Mouse (Mus musculus): ENCODE data around the gene Nek6. TPM values are rescaled to one million over a fixed set of nuclear protein-coding genes. Genes with fewer than 3 reads are reported as not detected.

Nek6 gene
- polyA plus RNA-seq (2016; fragmentation: Nextera tagmentation; extraction: Ambion mirVana): 74.7 and 90.1 TPM in 2 replicates

DNA sequence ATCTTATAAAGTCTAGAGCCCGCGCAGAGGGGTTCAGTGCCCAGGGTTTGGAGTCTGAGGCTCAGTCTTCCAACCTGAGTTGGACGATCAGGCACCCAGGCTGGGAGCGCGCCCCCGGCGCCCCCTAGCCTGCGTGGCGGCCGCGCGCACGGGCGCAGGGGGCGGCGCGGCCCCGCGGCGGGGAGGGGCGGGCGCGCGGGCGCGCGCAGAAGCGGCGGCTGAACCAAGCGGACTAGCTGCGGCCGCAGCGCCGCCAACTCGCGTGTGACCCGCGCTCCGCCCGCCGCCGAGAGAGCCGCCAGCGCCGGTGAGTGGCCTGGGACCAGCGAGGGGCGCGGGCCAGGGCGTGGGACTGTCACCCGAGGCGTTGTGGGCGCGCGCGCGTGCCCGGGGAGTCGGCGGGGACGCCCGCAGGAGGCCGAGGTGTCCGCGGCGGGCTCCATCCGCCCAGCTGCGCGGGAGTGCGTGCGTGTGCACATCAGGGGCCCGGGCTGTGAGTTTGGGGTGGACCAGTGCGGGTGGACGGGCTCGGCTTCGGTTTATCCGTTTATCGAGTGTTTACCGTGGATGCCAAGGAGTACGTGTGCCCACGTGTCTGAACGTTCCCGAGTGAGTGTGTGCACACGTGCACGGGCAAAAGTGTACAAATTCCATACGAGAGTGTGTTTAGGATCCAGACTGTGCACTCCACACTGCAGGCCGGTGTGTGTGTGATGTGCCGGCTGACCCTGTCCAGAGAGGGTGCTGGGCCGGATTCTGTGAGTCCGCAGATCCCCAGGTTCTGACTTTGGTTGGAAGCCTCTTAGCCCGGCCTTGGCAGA lies at the start of gene Nek6:
Nek6 (plus strand) TSS at position 157 of the 821 bp plus-strand sequence.
- Histone ChIP-seq H3K36me3 (0 out of 2 replicates have a peak, but pooled peaks cover 4% of the 10 kb centered on the region), H3K9me3 (no peaks in the 10 kb centered on the region), H3K27ac (peak within 1 kb of the TSS; percentile 98), H3K4me3 (peak within 1 kb of the TSS; percentile 96), H3K4me1 (peaks cover 44% of the 10 kb centered on the region), H3K27me3 (ENCODE audit: insufficient read depth, poor library complexity, severe bottlenecking) (peaks cover 7% of the 10 kb centered on the region; the same call in 1 of the 2 replicates)
- WGBS: under 1% methylated on average over 90 of the region's 90 CpGs
- DNase-seq (ENCODE audit: low spot score): peak; percentile 89

DNA sequence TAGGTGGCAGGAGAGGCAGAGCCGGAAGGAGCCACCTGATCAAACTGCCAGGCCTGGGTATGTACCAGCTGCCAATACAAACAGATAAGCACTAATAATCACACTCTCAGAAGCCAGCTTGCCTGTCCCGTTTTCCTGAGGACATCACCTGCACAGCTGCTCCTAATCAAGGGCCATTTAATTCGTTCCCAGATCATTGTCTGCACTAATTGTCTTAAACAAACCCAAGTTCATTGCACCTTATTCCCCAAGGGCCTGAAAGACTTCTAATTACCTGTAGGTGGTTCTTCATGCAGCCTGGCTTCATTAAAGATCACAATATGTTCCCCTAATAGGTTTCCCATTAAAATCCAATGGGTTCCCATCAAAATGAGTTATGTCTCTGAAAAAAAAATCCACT lies 49.1 kb upstream of the Nek6 start:
- 67% methylated on average over 3 of the region's 3 CpGs for WGBS
- no peak for DNase-seq (ENCODE audit: low spot score)
- H3K4me1 ChIP-seq: peaks cover 7% of the 10 kb centered on the region; the same call in 1 of the 2 replicates
- H3K36me3 ChIP-seq: no peaks in the 10 kb centered on the region
- H3K27ac ChIP-seq: no peak overlapping the region
- H3K4me3 ChIP-seq: no peak overlapping the region
- H3K27me3 ChIP-seq (ENCODE audit: insufficient read depth, poor library complexity, severe bottlenecking): 0 out of 2 replicates have a peak, but pooled peaks cover 5% of the 10 kb centered on the region
- H3K9me3 ChIP-seq: no peaks in the 10 kb centered on the region

DNA sequence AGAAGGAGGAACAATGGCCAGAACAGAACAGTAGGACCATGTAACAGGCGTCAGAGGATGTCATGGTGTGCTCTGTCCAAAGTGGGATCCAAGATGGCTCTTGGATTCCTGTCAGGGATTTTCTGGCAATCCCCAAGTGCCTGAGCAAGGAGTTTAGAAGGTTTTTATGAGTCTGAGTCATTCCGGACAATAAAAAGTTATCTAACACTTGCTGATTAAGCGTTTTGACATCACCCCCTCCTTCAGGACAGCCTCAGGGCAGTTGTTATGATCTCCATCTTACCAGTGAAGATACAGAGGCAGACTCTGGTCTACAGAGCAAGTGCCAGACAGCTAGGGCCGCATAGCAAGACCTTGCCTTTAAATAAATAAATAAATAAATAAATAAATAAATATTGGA lies 42.6 kb upstream of the Nek6 start:
- H3K9me3 ChIP-seq: no peaks in the 10 kb centered on the region

DNA sequence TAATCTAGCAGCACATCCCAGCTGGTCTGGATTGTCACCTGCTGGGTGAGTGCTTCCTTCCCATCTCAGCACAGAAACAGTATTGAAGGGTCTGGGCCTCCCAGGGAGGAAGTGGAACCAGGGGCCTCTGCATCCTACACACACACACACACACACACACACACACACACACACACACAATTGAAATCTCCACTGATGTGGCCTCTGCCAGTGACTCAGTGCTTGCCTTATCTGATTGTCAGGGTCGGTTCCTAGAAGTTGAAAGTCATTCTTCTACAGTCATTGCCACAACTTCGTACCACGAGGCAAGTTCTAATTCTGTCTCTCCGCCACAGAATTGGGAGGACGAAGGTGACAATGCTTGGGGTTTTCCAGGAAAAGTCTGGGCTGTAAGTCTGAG lies 39.7 kb upstream of the Nek6 start:
- H3K27ac ChIP-seq: no peak overlapping the region
- no peaks in the 10 kb centered on the region for H3K4me1 ChIP-seq
- no peak for DNase-seq (ENCODE audit: low spot score)
- H3K9me3 ChIP-seq: no peaks in the 10 kb centered on the region
- H3K27me3 ChIP-seq (ENCODE audit: insufficient read depth, poor library complexity, severe bottlenecking): 0 out of 2 replicates have a peak, but pooled peaks cover 7% of the 10 kb centered on the region
- no peak overlapping the region for H3K4me3 ChIP-seq
- no peaks in the 10 kb centered on the region for H3K36me3 ChIP-seq
- 57% methylated on average over 5 of the region's 5 CpGs for WGBS

More for the DNA sequence above, 42.6 kb upstream of the Nek6 start:
- 0 out of 2 replicates have a peak, but pooled peaks cover 7% of the 10 kb centered on the region for H3K27me3 ChIP-seq (ENCODE audit: insufficient read depth, poor library complexity, severe bottlenecking)
- 81% methylated on average over 4 of the region's 4 CpGs for WGBS
- DNase-seq (ENCODE audit: low spot score): no peak
- no peaks in the 10 kb centered on the region for H3K36me3 ChIP-seq
- H3K27ac ChIP-seq: no peak overlapping the region
- no peaks in the 10 kb centered on the region for H3K4me1 ChIP-seq
- H3K4me3 ChIP-seq: no peak overlapping the region

DNA sequence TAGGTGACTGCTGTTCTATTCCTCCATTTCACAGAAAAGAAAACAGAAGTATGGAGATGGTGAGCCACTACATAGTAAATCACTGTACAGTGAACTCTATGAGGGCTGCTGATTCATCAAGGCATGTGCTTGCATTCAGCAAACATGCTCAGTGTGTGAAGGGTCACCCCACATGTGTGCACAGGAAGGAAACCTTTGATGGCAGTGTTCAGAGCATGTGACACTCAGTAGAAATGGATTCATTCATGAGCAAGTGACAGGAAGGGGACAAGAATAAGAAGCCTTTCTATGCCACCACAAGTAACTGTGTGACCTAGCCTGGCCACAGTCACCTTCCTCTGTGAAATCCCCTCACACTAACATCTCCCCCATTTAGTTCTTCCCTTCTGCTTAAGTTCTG lies 38.6 kb upstream of the Nek6 start:
- no peaks in the 10 kb centered on the region for H3K27me3 ChIP-seq (ENCODE audit: insufficient read depth, poor library complexity, severe bottlenecking)
- no peak for DNase-seq (ENCODE audit: low spot score)
- no peaks in the 10 kb centered on the region for H3K36me3 ChIP-seq
- H3K9me3 ChIP-seq: no peaks in the 10 kb centered on the region
- H3K4me3 ChIP-seq: no peak overlapping the region
- no peak overlapping the region for H3K27ac ChIP-seq
- no peaks in the 10 kb centered on the region for H3K4me1 ChIP-seq

DNA sequence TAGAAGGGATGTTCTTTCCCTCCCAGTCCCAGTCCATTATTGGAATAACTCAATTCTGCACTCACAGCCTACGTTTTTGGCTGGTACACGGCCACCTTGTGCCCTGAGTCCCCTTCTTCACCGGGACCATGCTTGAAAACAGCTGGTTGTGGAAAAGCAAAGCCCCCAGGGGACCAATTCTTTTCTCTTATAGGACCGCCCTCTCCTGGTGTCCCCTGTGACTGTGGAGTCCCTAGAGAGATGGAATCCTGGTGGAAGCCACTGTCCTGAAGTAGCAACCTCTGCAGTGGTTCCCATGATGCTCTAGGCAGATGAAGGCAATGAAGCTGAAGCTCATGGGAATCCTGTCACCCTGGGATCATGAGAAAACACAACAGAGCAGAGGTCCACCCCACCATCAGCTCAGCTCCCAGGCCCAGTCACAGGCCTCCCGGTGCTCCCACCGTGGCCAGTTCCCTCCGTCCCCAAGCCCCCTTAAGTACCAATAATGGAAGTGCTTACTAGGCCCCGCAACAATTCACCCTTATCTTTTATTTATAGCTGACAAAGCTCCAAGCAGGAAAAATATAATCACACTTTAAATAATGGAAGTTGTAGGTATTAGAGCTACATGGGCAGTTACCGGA lies 34.5 kb upstream of the Nek6 start:
- Histone ChIP-seq H3K4me3 (no peak overlapping the region), H3K4me1 (no peaks in the 10 kb centered on the region), H3K27me3 (ENCODE audit: insufficient read depth, poor library complexity, severe bottlenecking) (no peaks in the 10 kb centered on the region), H3K27ac (no peak overlapping the region), H3K9me3 (no peaks in the 10 kb centered on the region), H3K36me3 (no peaks in the 10 kb centered on the region)
- DNase-seq (ENCODE audit: low spot score): no peak
- 84% methylated on average over 9 of the region's 9 CpGs for WGBS

DNA sequence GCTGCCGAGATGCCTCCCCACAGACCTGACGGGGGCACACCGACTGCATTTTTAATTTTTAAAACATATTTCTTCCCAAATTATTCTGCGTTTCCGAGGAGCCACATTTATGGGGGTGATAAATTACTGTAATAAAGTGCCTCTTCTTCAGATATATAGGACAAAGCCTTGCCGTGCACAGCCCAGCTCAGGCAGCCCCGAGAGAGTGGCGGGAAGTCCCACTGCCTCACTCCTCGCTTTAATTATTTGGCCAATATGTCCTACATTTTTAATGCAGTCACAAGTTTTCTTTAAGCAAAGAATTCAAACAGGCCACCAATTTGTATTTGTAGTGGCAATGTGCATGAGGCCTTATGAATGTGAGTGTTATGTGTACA lies 34.0 kb upstream of the Nek6 start:
- H3K27ac ChIP-seq: no peak overlapping the region
- no peak for DNase-seq (ENCODE audit: low spot score)
- H3K27me3 ChIP-seq (ENCODE audit: insufficient read depth, poor library complexity, severe bottlenecking): no peaks in the 10 kb centered on the region
- H3K36me3 ChIP-seq: no peaks in the 10 kb centered on the region
- no peaks in the 10 kb centered on the region for H3K4me1 ChIP-seq
- H3K9me3 ChIP-seq: no peaks in the 10 kb centered on the region
- no peak overlapping the region for H3K4me3 ChIP-seq
- WGBS: 85% methylated on average over 9 of the region's 9 CpGs

DNA sequence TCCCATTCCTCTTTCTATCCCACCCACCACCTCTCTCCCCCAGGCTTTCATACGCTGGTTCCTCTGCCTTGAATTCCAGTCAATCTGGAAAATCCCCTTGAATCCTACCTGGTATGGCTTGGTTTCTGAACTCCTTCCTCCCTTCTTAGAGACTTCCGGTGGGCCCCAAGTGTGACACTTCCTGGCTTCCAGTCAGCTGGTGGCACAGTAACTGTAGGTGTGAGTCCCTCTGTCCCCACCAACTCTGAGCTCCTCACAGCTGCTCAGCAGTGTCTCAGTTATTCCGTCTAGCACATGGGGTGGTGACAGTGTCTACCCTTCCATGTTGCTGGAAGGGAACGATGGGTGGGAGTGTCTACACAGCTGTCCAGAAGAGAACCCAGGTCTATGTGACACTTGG lies 32.8 kb upstream of the Nek6 start:
- Histone ChIP-seq H3K9me3 (no peaks in the 10 kb centered on the region), H3K27me3 (ENCODE audit: insufficient read depth, poor library complexity, severe bottlenecking) (0 out of 2 replicates have a peak, but pooled peaks cover 4% of the 10 kb centered on the region), H3K4me1 (peaks cover 2% of the 10 kb centered on the region; the same call in 1 of the 2 replicates), H3K36me3 (no peaks in the 10 kb centered on the region), H3K27ac (0 out of 2 replicates have a peak overlapping the region, but pooled peaks have one; percentile 23), H3K4me3 (no peak overlapping the region)
- 82% methylated on average over 4 of the region's 4 CpGs for WGBS
- no peak for DNase-seq (ENCODE audit: low spot score)

DNA sequence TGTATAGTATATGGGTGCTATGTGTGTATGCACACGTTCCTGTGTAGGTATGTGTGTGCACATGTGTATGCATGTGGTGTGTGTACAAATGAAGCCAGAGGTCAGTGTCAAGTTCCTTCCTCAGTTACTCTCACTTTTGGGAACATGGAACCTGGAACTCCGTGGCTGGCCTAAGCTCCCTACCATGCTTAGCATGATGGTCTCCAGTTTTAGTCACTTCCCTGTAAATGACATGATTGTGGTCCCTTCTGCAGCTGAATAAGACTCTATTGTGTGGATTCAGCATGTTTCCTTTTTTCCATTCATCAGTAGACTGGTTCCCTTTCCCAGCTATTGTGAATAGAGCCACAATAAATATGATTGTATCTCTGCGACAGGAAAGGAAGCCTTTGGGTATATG lies 31.9 kb upstream of the Nek6 start:
- Histone ChIP-seq H3K4me3 (no peak overlapping the region), H3K36me3 (no peaks in the 10 kb centered on the region), H3K27ac (no peak overlapping the region), H3K27me3 (ENCODE audit: insufficient read depth, poor library complexity, severe bottlenecking) (0 out of 2 replicates have a peak, but pooled peaks cover 4% of the 10 kb centered on the region), H3K9me3 (no peaks in the 10 kb centered on the region), H3K4me1 (peaks cover 10% of the 10 kb centered on the region)
- DNase-seq (ENCODE audit: low spot score): no peak
- WGBS: 80% methylated on average over 3 of the region's 3 CpGs

DNA sequence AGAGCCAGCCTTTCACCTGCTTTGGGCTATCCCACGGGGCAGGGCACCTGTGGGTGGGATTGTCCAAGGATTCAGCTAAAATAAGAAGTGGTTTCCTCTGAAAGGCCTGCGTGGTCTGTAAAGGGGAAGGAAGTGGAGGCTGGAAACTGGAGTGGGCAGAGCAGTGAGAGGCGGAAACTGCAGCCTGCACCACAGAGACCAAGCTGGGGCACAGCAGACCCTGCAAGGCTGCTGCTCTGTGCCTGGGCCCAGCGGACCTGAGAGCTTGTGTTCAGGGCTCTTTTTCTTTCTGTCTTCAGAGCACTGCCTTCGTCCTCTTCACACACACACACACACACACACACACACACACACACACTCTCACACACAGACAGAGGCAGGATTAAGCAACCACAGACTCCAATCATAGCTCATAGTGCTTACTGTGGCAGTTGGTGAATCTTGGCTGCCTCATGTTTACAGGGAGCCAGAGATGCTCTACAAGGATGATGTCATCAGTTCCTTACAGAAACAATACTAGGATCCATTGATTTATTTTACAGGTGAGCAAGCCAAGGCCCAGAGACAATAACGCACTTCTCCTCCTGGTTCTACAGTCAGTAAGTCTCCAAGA lies 30.2 kb upstream of the Nek6 start:
- 0 out of 2 replicates have a peak, but pooled peaks cover 4% of the 10 kb centered on the region for H3K27me3 ChIP-seq (ENCODE audit: insufficient read depth, poor library complexity, severe bottlenecking)
- H3K4me3 ChIP-seq: no peak overlapping the region
- H3K36me3 ChIP-seq: no peaks in the 10 kb centered on the region
- 77% methylated on average over 6 of the region's 6 CpGs for WGBS
- no peak overlapping the region for H3K27ac ChIP-seq
- H3K4me1 ChIP-seq: peaks cover 23% of the 10 kb centered on the region
- H3K9me3 ChIP-seq: no peaks in the 10 kb centered on the region
- no peak for DNase-seq (ENCODE audit: low spot score)

DNA sequence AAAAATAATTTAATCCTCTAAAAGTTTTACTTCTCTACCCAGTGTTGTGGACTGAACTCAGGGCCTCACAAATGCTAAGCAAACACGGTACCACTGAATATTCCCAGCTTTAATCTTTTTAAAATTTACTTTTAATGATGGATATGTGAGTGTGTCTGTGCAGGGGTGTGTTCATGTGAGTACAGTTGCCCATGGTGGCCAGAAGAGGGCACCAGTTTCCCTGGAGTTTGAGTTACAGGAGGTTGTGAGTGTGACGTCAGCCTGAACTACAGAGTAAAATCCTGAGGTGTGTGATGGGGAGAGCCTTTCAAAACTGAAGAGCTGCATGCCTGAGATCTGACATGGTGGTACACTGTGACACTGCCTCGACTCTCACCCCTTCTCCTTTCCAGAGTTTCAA lies 29.3 kb upstream of the Nek6 start:
- DNase-seq (ENCODE audit: low spot score): no peak
- Histone ChIP-seq H3K4me3 (no peak overlapping the region), H3K27me3 (ENCODE audit: insufficient read depth, poor library complexity, severe bottlenecking) (0 out of 2 replicates have a peak, but pooled peaks cover 4% of the 10 kb centered on the region), H3K36me3 (no peaks in the 10 kb centered on the region), H3K4me1 (peaks cover 27% of the 10 kb centered on the region), H3K9me3 (no peaks in the 10 kb centered on the region), H3K27ac (no peak overlapping the region)
- WGBS: 80% methylated on average over 3 of the region's 3 CpGs

DNA sequence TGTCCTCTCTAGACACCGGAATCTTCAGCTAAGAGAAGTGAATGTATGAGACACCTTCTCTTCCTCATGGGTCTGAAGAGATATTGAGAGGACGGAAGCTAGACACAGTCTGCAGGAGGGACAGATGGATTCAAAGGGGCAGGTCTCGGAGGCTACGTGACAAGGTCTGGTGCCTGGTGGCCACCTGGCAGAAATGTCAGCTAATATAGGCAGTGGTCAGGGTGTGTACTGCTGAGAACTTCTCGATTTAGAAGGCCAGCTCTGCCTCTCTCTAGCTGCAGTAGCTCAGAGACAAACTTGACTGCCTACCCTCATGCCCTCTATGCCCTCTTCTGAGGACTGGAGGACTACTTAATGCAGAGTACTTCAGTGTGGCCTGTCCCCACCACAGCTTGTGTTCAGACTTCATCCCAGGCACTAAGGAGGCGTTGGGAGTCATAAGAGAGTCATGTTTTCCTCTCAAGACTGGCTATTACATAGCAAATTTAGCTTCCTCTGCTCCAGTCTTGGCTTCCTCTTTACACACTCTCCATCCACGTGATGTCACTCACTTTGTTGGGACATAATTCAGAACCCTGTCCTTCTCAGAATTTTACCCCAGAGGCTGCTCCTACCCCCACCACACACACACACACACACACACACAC lies 28.3 kb upstream of the Nek6 start:
- 0 out of 2 replicates have a peak, but pooled peaks cover 4% of the 10 kb centered on the region for H3K27me3 ChIP-seq (ENCODE audit: insufficient read depth, poor library complexity, severe bottlenecking)
- WGBS: 88% methylated on average over 7 of the region's 7 CpGs

More for the DNA sequence above, 28.3 kb upstream of the Nek6 start:
- Histone ChIP-seq H3K4me3 (no peak overlapping the region), H3K27ac (no peak overlapping the region), H3K9me3 (no peaks in the 10 kb centered on the region), H3K36me3 (no peaks in the 10 kb centered on the region), H3K4me1 (peaks cover 27% of the 10 kb centered on the region)
- no peak for DNase-seq (ENCODE audit: low spot score)

Data from heart, embryonic 10.5 days (tissue).